Mouse (Mus musculus) erythroblast, embryonic 14.5 days (primary cell): Measurements from ENCODE around the gene Stra6l.

Experiments used
- GATA1 ChIP-seq: IDR thresholded peaks from 2 replicates; pipeline ENCODE4 v1.6.1; 2012; ENCODE audit warnings: low read length, inconsistent platforms, mixed read lengths
- TAL1 ChIP-seq: IDR thresholded peaks from 3 replicates; pipeline ENCODE4 v1.6.1; 2012; ENCODE audit warnings: low read length, inconsistent platforms, mixed read lengths

DNA sequence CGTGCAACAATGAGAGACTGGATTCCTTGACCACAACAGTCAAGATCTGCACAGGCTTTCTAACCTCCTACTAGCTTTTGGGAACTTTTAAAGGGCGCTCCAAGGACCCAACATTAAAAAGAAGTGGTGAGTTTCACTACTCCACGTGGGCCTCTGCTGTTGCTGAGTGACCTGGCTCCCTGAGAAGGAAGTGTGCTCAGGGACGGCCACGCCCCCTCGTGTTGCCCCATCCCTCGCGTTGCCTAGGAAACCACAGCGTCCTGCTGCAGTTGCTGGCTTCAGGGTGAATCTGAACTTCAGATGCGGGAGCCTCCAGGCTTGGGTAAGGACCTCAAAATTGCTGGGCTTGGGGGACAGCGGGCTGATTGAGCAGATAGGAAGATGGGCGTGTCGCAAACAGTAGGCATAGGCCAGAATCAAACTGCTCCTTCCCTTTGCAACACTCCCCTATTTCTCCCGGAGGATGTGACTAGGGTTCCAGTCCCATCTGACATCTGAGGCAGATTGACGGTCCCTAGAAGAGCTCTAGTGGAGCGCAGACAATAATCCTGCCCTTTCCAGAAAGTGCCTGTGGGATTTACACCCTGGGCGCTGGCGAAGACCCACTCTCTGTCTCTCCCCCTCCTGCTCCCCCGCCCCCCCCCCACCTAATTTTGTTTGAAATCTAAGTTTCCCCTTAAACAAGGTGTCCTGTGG is 41.8 kb downstream of the Stra6l start, which contains the start of gene Ccdc180:
- TF ChIP-seq GATA1 = no peak
- TF ChIP-seq TAL1 = no peak
